Mouse (Mus musculus) liver, postnatal 0 days (tissue): Measurements from ENCODE around the gene Brsk2.

Experiments
- CTCF ChIP-seq: sonication (generic); IDR thresholded peaks from 2 replicates; pipeline ENCODE4 v1.5.1; 2016; ENCODE audit warnings: antibody characterized with exemption, low read depth
- EP300 ChIP-seq: IDR thresholded peaks from 2 replicates; pipeline ENCODE4 v1.6.1; 2016; ENCODE audit warnings: antibody characterized with exemption, low read depth, mild to moderate bottlenecking

DNA sequence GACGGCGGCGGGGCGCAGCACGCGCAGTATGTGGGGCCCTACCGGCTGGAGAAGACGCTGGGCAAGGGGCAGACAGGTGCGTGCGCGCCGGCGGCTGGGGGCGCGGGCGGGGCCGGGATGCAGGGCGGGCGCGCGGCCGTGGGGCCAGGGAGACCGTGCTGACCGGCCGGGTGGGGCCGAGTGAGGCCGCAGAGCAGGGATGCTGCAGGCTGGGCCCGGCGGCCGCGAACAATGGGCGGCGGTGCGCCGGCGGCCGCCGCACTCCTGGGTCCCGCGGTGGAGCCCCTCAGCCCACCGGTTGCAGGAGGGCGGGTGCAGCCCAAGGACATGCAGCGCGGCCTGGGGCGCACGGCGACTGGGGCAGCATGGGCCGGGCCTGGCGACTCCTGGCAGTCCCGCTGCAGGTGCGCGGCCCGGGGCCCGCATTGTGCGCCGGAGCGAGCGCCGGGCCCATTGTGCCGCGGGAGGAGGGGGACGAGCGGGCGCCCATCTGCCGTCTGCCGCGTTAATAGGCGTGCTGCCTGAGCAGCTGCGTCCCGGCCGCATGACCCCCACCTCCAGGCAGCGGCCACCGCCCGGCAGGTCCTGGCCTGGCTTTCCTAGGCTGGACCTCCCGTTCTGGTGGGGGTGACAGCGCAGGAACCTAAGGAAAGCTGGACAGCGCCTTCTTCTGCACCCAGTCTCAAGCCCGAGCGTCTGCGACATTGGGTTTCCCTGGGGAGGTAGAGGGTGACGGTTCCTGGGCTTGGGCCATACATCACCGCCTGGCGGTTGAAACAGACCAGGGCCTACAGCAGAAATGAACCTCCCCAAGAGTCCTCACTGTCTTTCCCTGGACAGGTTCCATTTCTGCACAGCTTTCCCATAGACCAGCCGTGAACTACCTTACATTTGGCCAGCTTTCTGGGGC, 808 bp downstream of the Brsk2 start:
- TF ChIP-seq CTCF (no peak), EP300 (no peak)
